Mouse (Mus musculus): ENCODE measurements at regions not wholly inside any gene's neighbourhood (a gene's known extent, or its start where the extent isn't known, plus 50 kb on each side); places are given as distances from the start of the nearest gene placed in this dataset.

GRCm38 (mm10) chr1:193575986-193576713 lies 206.1 kb upstream of the Camk1g start:
- no peaks in the 10 kb centered on the region for H3K4me1 ChIP-seq (ENCODE audit: control insufficient read depth)
- TF ChIP-seq TAL1 (IDR thresholded peaks at IDR 0.05; ENCODE audit: low read length), result no peak
- H3K36me3 ChIP-seq (ENCODE audit: control insufficient read depth), result no peaks in the 10 kb centered on the region
- H3K27me3 ChIP-seq (ENCODE audit: control insufficient read depth), result no peaks in the 10 kb centered on the region
- H3K9me3 ChIP-seq (ENCODE audit: control insufficient read depth, low read length), result no peaks in the 10 kb centered on the region
- H3K4me3 ChIP-seq (replicated peaks), result no peak overlapping the region

GRCm38 (mm10) chr1:193572827-193573226 lies 202.7 kb upstream of the Camk1g start:
- H3K4me3 ChIP-seq (replicated peaks), result no peak overlapping the region
- TF ChIP-seq GATA1 (IDR thresholded peaks at IDR 0.05; ENCODE audit: low read length) (no peak), TAL1 (IDR thresholded peaks at IDR 0.05; ENCODE audit: low read length) (no peak)
- no peaks in the 10 kb centered on the region for H3K4me1 ChIP-seq (ENCODE audit: control insufficient read depth)
- no peaks in the 10 kb centered on the region for H3K9me3 ChIP-seq (ENCODE audit: control insufficient read depth, low read length)
- no peaks in the 10 kb centered on the region for H3K27me3 ChIP-seq (ENCODE audit: control insufficient read depth)
- no peaks in the 10 kb centered on the region for H3K36me3 ChIP-seq (ENCODE audit: control insufficient read depth)

GRCm38 (mm10) chr1:193572411-193572810 lies 202.3 kb upstream of the Camk1g start:
- no peak for TF ChIP-seq TAL1 (IDR thresholded peaks at IDR 0.05; ENCODE audit: low read length)
- no peak for TF ChIP-seq GATA1 (IDR thresholded peaks at IDR 0.05; ENCODE audit: low read length)
- no peaks in the 10 kb centered on the region for H3K36me3 ChIP-seq (ENCODE audit: control insufficient read depth)

GRCm38 (mm10) chr1:193571088-193571487 lies 201.0 kb upstream of the Camk1g start:
- H3K27me3 ChIP-seq (ENCODE audit: control insufficient read depth), result no peaks in the 10 kb centered on the region
- no peaks in the 10 kb centered on the region for H3K4me1 ChIP-seq (ENCODE audit: control insufficient read depth)
- no peaks in the 10 kb centered on the region for H3K9me3 ChIP-seq (ENCODE audit: control insufficient read depth, low read length)
- H3K36me3 ChIP-seq (ENCODE audit: control insufficient read depth), result no peaks in the 10 kb centered on the region
- H3K4me3 ChIP-seq (replicated peaks), result no peak overlapping the region
- TF ChIP-seq GATA1 (IDR thresholded peaks at IDR 0.05; ENCODE audit: low read length), result no peak
- no peak for TF ChIP-seq TAL1 (IDR thresholded peaks at IDR 0.05; ENCODE audit: low read length)

More at GRCm38 (mm10) chr1:193572411-193572810, 202.3 kb upstream of the Camk1g start:
- Histone ChIP-seq H3K4me1 (ENCODE audit: control insufficient read depth) (no peaks in the 10 kb centered on the region), H3K9me3 (ENCODE audit: control insufficient read depth, low read length) (no peaks in the 10 kb centered on the region), H3K27me3 (ENCODE audit: control insufficient read depth) (no peaks in the 10 kb centered on the region), H3K4me3 (replicated peaks) (no peak overlapping the region)

GRCm38 (mm10) chr1:193568586-193569174 lies 198.6 kb upstream of the Camk1g start:
- no peaks in the 10 kb centered on the region for H3K9me3 ChIP-seq (ENCODE audit: control insufficient read depth, low read length)
- no peaks in the 10 kb centered on the region for H3K4me1 ChIP-seq (ENCODE audit: control insufficient read depth)
- H3K27me3 ChIP-seq (ENCODE audit: control insufficient read depth), result no peaks in the 10 kb centered on the region
- H3K36me3 ChIP-seq (ENCODE audit: control insufficient read depth), result no peaks in the 10 kb centered on the region
- no peak overlapping the region for H3K4me3 ChIP-seq (replicated peaks)
- TF ChIP-seq GATA1 (IDR thresholded peaks at IDR 0.05; ENCODE audit: low read length) (no peak), TAL1 (IDR thresholded peaks at IDR 0.05; ENCODE audit: low read length) (no peak)

- Histone ChIP-seq H3K9me3 (ENCODE audit: control insufficient read depth, low read length) (no peaks in the 10 kb centered on the region), H3K27me3 (ENCODE audit: control insufficient read depth) (no peaks in the 10 kb centered on the region), H3K4me1 (ENCODE audit: control insufficient read depth) (no peaks in the 10 kb centered on the region), H3K4me3 (replicated peaks) (no peak overlapping the region), H3K36me3 (ENCODE audit: control insufficient read depth) (no peaks in the 10 kb centered on the region)
- no peak for TF ChIP-seq TAL1 (IDR thresholded peaks at IDR 0.05; ENCODE audit: low read length)
- TF ChIP-seq GATA1 (IDR thresholded peaks at IDR 0.05; ENCODE audit: low read length), result no peak
Measured at GRCm38 (mm10) chr1:193567217-193567616, 197.1 kb upstream of the Camk1g start.

- TF ChIP-seq TAL1 (IDR thresholded peaks at IDR 0.05; ENCODE audit: low read length), result no peak
- no peak for TF ChIP-seq GATA1 (IDR thresholded peaks at IDR 0.05; ENCODE audit: low read length)
- no peaks in the 10 kb centered on the region for H3K9me3 ChIP-seq (ENCODE audit: control insufficient read depth, low read length)
- H3K36me3 ChIP-seq (ENCODE audit: control insufficient read depth), result no peaks in the 10 kb centered on the region
- no peak overlapping the region for H3K4me3 ChIP-seq (replicated peaks)
- H3K4me1 ChIP-seq (ENCODE audit: control insufficient read depth), result no peaks in the 10 kb centered on the region
- H3K27me3 ChIP-seq (ENCODE audit: control insufficient read depth), result no peaks in the 10 kb centered on the region
Measured at GRCm38 (mm10) chr1:193564225-193564624, 194.1 kb upstream of the Camk1g start.

- no peaks in the 10 kb centered on the region for H3K4me1 ChIP-seq (ENCODE audit: control insufficient read depth)
Measured at GRCm38 (mm10) chr1:193562242-193562641, 192.1 kb upstream of the Camk1g start.

GRCm38 (mm10) chr1:193558122-193558521 lies 188.0 kb upstream of the Camk1g start:
- TF ChIP-seq TAL1 (IDR thresholded peaks at IDR 0.05; ENCODE audit: low read length) (no peak), GATA1 (IDR thresholded peaks at IDR 0.05; ENCODE audit: low read length) (no peak)
- H3K9me3 ChIP-seq (ENCODE audit: control insufficient read depth, low read length), result no peaks in the 10 kb centered on the region
- H3K4me1 ChIP-seq (ENCODE audit: control insufficient read depth), result no peaks in the 10 kb centered on the region
- H3K4me3 ChIP-seq (replicated peaks), result no peak overlapping the region
- no peaks in the 10 kb centered on the region for H3K36me3 ChIP-seq (ENCODE audit: control insufficient read depth)
- H3K27me3 ChIP-seq (ENCODE audit: control insufficient read depth), result no peaks in the 10 kb centered on the region

More at GRCm38 (mm10) chr1:193562242-193562641, 192.1 kb upstream of the Camk1g start:
- Histone ChIP-seq H3K9me3 (ENCODE audit: control insufficient read depth, low read length) (no peaks in the 10 kb centered on the region), H3K4me3 (replicated peaks) (no peak overlapping the region), H3K36me3 (ENCODE audit: control insufficient read depth) (no peaks in the 10 kb centered on the region), H3K27me3 (ENCODE audit: control insufficient read depth) (no peaks in the 10 kb centered on the region)
- no peak for TF ChIP-seq TAL1 (IDR thresholded peaks at IDR 0.05; ENCODE audit: low read length)
